Mouse (Mus musculus) retina, postnatal 1 day (tissue): ENCODE measurements at regions not wholly inside any gene's neighbourhood (a gene's known extent, or its start where the extent isn't known, plus 50 kb on each side); places are given as distances from the start of the nearest gene placed in this dataset.

ENCODE experiments used
- DNase-seq: peaks from one replicate; pipeline ENCODE4 v3.0.0-alpha.2; 2012

GRCm38 (mm10) chr9:116511450-116511849 lies 336.3 kb upstream of the Tgfbr2 start:
- DNase-seq = peak; percentile 46

DNA sequence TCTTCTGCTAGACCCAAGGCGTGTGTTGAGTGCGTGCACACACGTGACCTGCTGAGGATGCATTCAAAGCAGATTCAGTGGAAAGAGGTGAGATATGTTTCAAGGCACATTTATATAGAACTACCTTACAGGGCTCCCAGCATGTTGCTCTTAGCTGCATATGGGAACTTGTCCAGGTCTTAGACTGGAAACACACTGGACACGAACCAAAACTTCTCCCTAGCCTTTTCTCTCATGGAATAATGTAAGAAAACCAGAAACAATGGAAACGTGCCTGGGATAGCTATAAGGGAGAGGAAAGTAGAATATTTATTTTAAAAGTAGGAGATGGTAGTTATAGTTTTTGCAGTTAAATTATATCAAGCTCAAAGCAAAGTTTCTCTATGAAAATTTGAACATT lies 332.6 kb upstream of the Tgfbr2 start:
- DNase-seq = no peak

DNA sequence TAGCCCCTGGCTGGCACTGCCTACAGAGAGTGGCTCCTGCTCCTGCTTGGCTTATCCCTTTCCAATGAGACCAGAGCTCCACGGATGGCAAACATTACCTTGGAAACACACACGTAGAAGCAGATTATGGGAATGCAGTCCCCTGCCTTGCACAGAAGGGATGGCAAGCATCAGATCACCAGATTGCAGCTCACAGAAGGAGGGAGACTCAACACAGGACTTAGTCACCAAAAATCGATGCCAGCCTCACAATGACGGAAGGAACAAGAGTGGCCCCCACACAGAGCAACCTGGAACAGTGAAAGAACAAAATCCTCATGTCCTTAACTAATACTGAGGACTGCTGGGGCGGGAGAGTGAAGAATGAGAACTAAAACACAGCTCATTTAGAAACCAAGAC lies 327.7 kb upstream of the Tgfbr2 start:
- DNase-seq = no peak

DNA sequence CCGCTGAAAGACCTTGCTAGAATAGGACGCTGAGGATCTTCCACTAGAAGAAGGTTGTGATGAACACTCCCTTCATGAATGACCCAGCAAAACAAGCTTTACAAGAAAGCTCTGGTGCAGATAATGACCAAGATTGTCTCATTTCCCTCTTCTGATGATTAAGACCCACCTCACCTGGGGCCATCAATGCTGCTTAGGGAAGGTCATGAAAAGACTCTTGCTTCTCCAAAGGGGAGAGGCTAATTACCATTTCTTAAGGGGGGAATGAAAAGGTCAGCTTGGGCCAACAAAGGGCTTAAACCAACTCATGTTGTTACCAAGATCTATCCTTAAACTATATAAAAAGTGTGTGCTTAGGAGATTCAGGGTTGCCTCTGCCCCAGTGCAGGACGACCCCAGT lies 325.8 kb upstream of the Tgfbr2 start:
- no peak for DNase-seq

GRCm38 (mm10) chr9:116491227-116491626 lies 316.1 kb upstream of the Tgfbr2 start:
- no peak for DNase-seq

GRCm38 (mm10) chr9:116489787-116490186 lies 314.6 kb upstream of the Tgfbr2 start:
- peak; percentile 41 for DNase-seq

- peak; percentile 87 for DNase-seq
These were observed 314.1 kb upstream of the Tgfbr2 start for GRCm38 (mm10) chr9:116489273-116489672.

- DNase-seq = no peak
These were observed 302.1 kb upstream of the Tgfbr2 start for GRCm38 (mm10) chr9:116477309-116477708.

DNA sequence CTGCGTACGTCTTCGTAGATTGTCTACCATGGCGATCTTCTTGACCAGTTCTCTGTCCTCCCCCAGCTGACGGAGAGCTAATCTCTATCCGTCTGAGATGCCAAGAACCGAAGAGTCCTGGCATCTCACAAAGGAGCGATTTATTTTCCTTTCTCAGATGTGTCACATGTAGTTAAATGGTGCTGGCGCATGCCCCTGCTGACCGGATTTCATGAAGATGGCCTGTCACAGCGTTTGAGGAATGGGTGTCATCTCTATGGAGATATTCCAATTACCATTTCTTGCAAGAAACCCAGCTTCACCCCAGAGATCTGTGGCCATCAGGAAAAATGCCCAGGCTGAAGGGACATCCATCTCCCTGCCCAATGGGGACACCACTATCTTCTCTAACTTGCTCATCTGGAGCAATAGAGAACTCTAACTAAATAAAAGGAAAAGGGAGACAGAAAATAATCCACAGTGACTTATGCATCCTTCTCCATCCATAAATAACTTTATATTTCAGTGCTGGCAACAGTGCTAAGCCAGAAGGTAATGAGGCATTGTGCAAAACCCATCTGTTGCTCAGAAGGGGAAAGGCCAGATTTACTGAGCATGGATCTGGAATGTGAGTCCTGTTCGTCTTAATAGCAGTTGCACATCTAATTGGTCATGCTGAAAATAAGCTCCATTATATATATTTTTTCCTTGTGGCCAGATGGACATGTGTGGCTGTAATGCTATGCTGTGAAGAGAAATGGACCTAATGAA lies 300.2 kb upstream of the Tgfbr2 start:
- DNase-seq = no peak

- no peak for DNase-seq
These were observed 297.7 kb upstream of the Tgfbr2 start for GRCm38 (mm10) chr9:116472855-116473254.

DNA sequence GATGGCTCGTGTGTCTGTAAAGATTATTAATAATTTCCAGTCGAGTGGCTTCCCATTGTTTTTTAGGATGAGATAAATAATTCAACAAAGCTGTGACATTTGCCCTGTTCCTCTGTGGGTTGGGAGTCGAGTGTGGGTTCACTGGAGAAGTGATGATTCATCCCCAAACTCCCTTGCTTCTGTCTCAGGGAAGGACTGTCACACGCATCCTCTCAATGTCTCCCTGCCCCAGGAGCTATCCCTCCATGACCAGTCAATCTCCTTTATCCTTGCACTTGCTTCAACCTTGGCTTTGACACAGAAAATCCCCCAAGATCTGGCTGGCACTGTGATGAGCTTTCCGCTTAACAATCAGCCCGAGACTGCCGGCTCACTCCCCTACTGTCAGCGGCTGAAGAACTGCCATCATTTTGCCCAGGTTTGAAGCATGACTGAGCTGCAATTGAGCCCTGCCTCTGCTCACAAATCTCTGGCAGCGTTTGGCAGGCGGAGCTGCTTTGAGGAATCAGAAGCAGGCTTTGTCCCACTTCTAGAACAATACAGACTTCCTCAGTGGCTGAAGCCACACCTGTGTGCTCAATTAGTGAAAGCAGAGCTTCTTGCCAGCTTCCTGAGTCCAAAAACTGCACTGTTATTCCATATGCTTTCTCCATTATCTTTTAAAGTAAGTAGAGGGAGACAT lies 293.6 kb upstream of the Tgfbr2 start:
- DNase-seq = peak; percentile 52

GRCm38 (mm10) chr9:116466336-116466735 lies 291.2 kb upstream of the Tgfbr2 start:
- no peak for DNase-seq

DNA sequence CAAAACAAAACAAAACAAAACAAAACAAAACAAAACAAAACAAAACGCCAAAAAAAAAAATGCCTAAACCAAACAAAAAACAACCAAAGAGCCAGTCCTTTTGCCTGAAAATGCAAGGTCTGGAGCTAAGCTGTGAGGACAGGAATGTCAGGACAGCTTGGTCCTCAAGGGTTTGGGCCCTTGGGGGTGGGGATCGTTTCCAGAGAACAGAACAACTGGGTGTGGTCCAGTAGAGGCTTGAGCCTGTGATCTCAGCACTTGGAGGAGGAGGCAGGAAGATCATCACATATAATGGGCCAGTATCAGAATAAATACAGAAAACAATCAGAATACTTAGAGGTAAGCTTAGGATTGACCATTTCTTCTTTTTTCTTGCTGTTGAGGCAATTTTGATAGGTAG lies 289.5 kb upstream of the Tgfbr2 start:
- DNase-seq = no peak

- DNase-seq = no peak
These were observed 287.1 kb upstream of the Tgfbr2 start for GRCm38 (mm10) chr9:116462232-116462631.

GRCm38 (mm10) chr9:116460022-116460421 lies 284.9 kb upstream of the Tgfbr2 start:
- no peak for DNase-seq

GRCm38 (mm10) chr9:116452050-116452449 lies 276.9 kb upstream of the Tgfbr2 start:
- no peak for DNase-seq

DNA sequence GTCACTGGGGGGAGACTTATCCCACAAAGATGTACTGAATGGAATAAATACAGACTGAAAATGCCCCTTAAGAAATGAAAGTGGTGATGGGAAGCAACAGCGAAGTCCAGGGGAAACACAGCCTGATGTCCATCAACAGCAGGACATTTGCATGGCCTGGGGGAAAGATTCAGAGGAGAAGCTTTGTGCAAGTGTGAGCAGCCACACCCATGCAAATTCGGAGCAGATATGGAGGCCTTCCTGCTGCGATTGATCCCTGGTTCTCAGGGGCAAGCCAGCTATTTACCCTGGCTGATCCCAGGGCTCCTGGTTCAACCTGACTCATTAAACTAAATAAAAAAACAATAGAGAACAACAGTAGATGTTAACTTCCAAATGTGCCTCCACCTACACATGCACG lies 275.7 kb upstream of the Tgfbr2 start:
- no peak for DNase-seq

- DNase-seq = no peak
These were observed 272.6 kb upstream of the Tgfbr2 start for GRCm38 (mm10) chr9:116447734-116448133.

DNA sequence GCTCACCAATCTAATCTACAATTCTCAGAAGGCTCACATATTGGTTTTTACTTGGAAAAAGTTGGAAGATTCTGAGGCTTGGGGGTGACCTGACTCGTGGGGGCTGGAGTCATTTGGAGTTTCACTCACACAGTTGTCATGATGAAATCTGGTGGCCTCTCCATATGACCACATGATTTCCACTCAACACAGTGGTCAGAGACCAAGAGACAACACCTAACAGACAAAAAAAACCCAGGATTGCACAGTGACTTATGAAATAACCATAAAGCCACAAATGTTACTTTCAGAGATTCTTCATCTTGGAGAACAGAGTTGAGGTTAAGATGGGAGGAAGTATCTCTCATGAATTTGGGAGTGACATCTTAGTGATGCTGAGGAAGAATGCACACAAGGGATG lies 263.4 kb upstream of the Tgfbr2 start:
- no peak for DNase-seq

- DNase-seq = no peak
These were observed 259.3 kb upstream of the Tgfbr2 start for GRCm38 (mm10) chr9:116434414-116434813.

DNA sequence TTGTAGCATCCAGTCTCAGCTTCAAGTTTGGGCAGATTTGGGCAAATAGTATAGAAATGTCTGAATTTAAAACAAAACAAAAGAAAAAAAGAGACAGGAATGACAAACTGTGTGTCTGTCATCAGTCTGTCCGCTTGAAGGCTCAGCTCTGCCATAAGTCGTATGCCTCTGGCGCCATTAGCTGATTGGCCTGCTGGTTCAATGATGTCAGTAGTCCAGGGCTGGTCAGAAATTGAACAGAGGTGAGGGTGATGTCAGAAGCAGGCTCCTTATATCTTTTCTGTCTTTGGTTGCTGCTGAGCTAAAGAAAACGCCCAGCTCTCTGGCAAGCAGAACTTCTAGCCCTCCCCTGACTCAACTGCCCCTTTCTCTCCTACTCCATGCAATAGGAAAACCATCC lies 253.9 kb upstream of the Tgfbr2 start:
- no peak for DNase-seq

DNA sequence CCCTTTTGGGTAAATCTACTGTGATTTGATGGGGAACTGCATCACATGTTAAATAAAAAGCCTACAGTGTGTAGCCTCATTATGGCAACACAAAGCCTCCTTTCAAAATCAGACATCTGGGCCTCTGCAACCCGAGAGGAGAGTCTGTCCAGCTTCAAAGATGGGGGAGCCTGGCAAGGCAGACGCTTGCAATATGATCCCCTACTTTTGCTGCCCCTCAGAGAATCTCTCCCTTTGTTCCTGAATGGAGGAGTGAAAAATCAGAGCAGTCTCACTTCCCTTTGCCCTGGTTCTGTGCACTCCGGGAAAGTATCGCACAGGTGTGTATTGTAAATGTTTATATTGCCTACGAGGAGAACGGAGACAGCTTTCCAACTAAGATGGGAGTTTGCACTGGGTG lies 253.3 kb upstream of the Tgfbr2 start:
- DNase-seq = no peak

DNA sequence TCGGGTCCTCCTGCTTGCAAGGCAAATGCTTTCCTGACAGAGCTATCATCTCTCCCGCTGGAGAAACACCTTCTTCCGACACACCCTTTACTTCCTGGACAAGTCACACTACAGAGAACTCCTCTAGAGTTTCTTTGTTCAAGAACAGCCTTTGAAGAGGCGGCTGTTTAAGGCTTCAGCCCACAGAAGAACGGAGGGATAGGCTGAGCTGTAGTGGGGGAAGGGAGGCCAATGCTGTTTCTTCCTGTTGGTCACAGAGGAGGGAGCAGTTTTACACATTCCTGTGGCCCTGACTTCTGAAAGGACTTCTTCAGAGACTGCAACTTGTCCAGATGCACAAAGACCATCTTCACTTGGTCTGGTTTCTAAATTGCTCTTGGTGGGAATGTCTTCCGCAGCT lies 252.1 kb upstream of the Tgfbr2 start:
- DNase-seq = no peak

- DNase-seq = peak; percentile 76
These were observed 251.3 kb upstream of the Tgfbr2 start for GRCm38 (mm10) chr9:116426269-116426999.
